Mouse (Mus musculus) limb, embryonic 11.5 days (tissue): ENCODE measurements at regions not wholly inside any gene's neighbourhood (a gene's known extent, or its start where the extent isn't known, plus 50 kb on each side); places are given as distances from the start of the nearest gene placed in this dataset.
"Not testable (repeated sequence)": the region's sequence is repeated elsewhere in the genome, so short reads cannot be mapped to it uniquely, and the experiment has no call there.

Experiments used
- ATAC-seq: fragments of 200-750 bp; cut with Nextera tagmentation; 2 replicates; pipeline ENCODE4 v1.8.0; 2017; ENCODE audit warnings: low read depth; ENCODE audit not compliant: insufficient number of reproducible peaks, low FRiP score, low TSS enrichment
- DNase-seq: peaks from one replicate; pipeline ENCODE4 v3.0.0-alpha.2; 2015; ENCODE audit warnings: low spot score
- H3K27ac ChIP-seq: fragments of 300-500 bp; sonication (generic); replicated peaks from 2 replicates; pipeline ENCODE4 v1.5.1; 2014; ENCODE audit warnings: low read depth, mild to moderate bottlenecking, low read length
- H3K27me3 ChIP-seq: fragments of 300-500 bp; sonication (generic); 2 replicates; pipeline ENCODE4 v1.6.1; 2014; ENCODE audit warnings: mild to moderate bottlenecking, low read length, mixed read lengths; ENCODE audit not compliant: control insufficient read depth, insufficient read depth
- H3K36me3 ChIP-seq: fragments of 300-500 bp; sonication (generic); 2 replicates; pipeline ENCODE4 v1.6.1; 2014; ENCODE audit warnings: mild to moderate bottlenecking, low read length, moderate library complexity, mixed read lengths; ENCODE audit not compliant: control insufficient read depth, insufficient read depth
- H3K4me1 ChIP-seq: fragments of 300-500 bp; sonication (generic); 2 replicates; pipeline ENCODE4 v1.6.1; 2014; ENCODE audit warnings: low read length, mixed read lengths; ENCODE audit not compliant: control insufficient read depth, insufficient read depth
- H3K4me2 ChIP-seq: fragments of 300-500 bp; sonication (generic); 2 replicates; pipeline ENCODE4 v1.6.1; 2014; ENCODE audit warnings: low read depth, mild to moderate bottlenecking, moderate library complexity; ENCODE audit not compliant: severe bottlenecking
- H3K4me3 ChIP-seq: fragments of 300-500 bp; sonication (generic); 2 replicates; pipeline ENCODE4 v1.5.1; 2014; ENCODE audit warnings: low read depth, low read length
- H3K9ac ChIP-seq: fragments of 300-500 bp; sonication (generic); 2 replicates; pipeline ENCODE4 v1.6.1; 2014; ENCODE audit warnings: mild to moderate bottlenecking, low read length
- H3K9me3 ChIP-seq: fragments of 300-500 bp; sonication (generic); 2 replicates; pipeline ENCODE4 v1.6.1; 2016; ENCODE audit warnings: low read length; ENCODE audit not compliant: control insufficient read depth
- WGBS: fragments of 180-500 bp; shearing (Covaris S2); extraction: QIAGEN DNeasy Blood & Tissue Kit; methylation state at CpG from one replicate; pipeline ENCODE4 v1.1.7; 2014; 5-methylcytosine and 5-hydroxymethylcytosine counted together

GRCm38 (mm10) chr15:34027111-34027510 lies 330.6 kb downstream of the 9430069I07Rik start:
- not testable (repeated sequence) for ATAC-seq, H3K36me3 ChIP-seq, H3K9me3 ChIP-seq, DNase-seq, H3K27ac ChIP-seq, H3K4me1 ChIP-seq, H3K4me3 ChIP-seq, H3K9ac ChIP-seq, H3K27me3 ChIP-seq, H3K4me2 ChIP-seq
- 82% methylated on average over 8 of the region's 8 CpGs for WGBS

DNA sequence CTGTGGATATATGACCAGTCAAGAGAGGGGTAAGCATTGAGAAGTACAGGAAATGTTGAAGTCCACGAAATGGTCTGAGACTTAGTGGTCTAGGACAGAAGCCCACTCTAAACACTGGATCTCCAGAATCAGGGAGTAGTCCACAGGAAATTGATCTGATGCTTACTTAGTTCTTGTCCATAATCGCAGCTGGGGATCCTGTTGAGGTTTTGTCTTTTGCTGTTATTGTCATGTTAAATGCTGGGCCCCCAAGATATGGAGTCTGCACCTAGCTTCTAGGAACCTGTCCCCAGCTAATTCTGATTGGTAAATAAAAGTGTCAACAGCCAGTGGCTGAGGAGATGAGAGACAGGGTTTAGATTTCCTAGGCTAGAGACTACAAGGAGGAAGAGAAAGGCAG lies 332.3 kb downstream of the 9430069I07Rik start:
- Histone ChIP-seq H3K9ac (no peak overlapping the region), H3K27me3 (no peaks in the 10 kb centered on the region), H3K27ac (no peak overlapping the region), H3K4me1 (no peaks in the 10 kb centered on the region), H3K4me3 (no peak overlapping the region), H3K4me2 (no peak overlapping the region), H3K9me3 (no peaks in the 10 kb centered on the region), H3K36me3 (no peaks in the 10 kb centered on the region)
- DNase-seq: no peak
- no peak for ATAC-seq
- WGBS: 81% methylated on average over 2 of the region's 2 CpGs

- no peak for ATAC-seq
- no peaks in the 10 kb centered on the region for H3K36me3 ChIP-seq
- H3K4me2 ChIP-seq: no peak overlapping the region
- no peak overlapping the region for H3K9ac ChIP-seq
- 28% methylated on average over 11 of the region's 11 CpGs for WGBS
- H3K9me3 ChIP-seq: no peaks in the 10 kb centered on the region
- no peaks in the 10 kb centered on the region for H3K4me1 ChIP-seq
- DNase-seq: peak; percentile 85
- no peak overlapping the region for H3K4me3 ChIP-seq
- no peaks in the 10 kb centered on the region for H3K27me3 ChIP-seq
- H3K27ac ChIP-seq: no peak overlapping the region
Observed at GRCm38 (mm10) chr15:34021857-34022256, 335.8 kb downstream of the 9430069I07Rik start.

- H3K4me3 ChIP-seq: no peak overlapping the region
- no peaks in the 10 kb centered on the region for H3K9me3 ChIP-seq
- 49% methylated on average over 13 of the region's 13 CpGs for WGBS
- no peak overlapping the region for H3K9ac ChIP-seq
- ATAC-seq (no peak), DNase-seq (peak; percentile 49)
- H3K36me3 ChIP-seq: no peaks in the 10 kb centered on the region
- no peak overlapping the region for H3K4me2 ChIP-seq
- no peak overlapping the region for H3K27ac ChIP-seq
- no peaks in the 10 kb centered on the region for H3K27me3 ChIP-seq
- H3K4me1 ChIP-seq: no peaks in the 10 kb centered on the region
Observed at GRCm38 (mm10) chr15:34016397-34017156, 341.1 kb downstream of the 9430069I07Rik start.

GRCm38 (mm10) chr15:34008591-34008990 lies 349.1 kb downstream of the 9430069I07Rik start:
- H3K4me3 ChIP-seq: no peak overlapping the region
- H3K9ac ChIP-seq: no peak overlapping the region
- 47% methylated on average over 1 of the region's 1 CpGs for WGBS
- ATAC-seq (no peak), DNase-seq (no peak)
- H3K27me3 ChIP-seq: no peaks in the 10 kb centered on the region
- no peak overlapping the region for H3K4me2 ChIP-seq
- H3K9me3 ChIP-seq: no peaks in the 10 kb centered on the region
- H3K36me3 ChIP-seq: no peaks in the 10 kb centered on the region
- no peak overlapping the region for H3K27ac ChIP-seq
- no peaks in the 10 kb centered on the region for H3K4me1 ChIP-seq

GRCm38 (mm10) chr15:33992383-33992782 lies 365.3 kb downstream of the 9430069I07Rik start:
- Histone ChIP-seq H3K4me2 (no peak overlapping the region), H3K27me3 (no peaks in the 10 kb centered on the region), H3K27ac (no peak overlapping the region), H3K36me3 (no peaks in the 10 kb centered on the region), H3K9me3 (no peaks in the 10 kb centered on the region), H3K4me1 (no peaks in the 10 kb centered on the region), H3K4me3 (no peak overlapping the region), H3K9ac (no peak overlapping the region)
- ATAC-seq: no peak
- WGBS: 87% methylated on average over 4 of the region's 4 CpGs
- DNase-seq: no peak

GRCm38 (mm10) chr15:33975077-33975476 lies 382.6 kb downstream of the 9430069I07Rik start:
- H3K9me3 ChIP-seq: no peaks in the 10 kb centered on the region; the same call in 1 of the 2 replicates
- H3K36me3 ChIP-seq: no peaks in the 10 kb centered on the region
- H3K27ac ChIP-seq: no peak overlapping the region
- H3K27me3 ChIP-seq: no peaks in the 10 kb centered on the region
- H3K9ac ChIP-seq: no peak overlapping the region
- DNase-seq (peak; percentile 34), ATAC-seq (no peak)
- 38% methylated on average over 1 of the region's 1 CpGs for WGBS
- H3K4me2 ChIP-seq: no peak overlapping the region
- no peak overlapping the region for H3K4me3 ChIP-seq
- H3K4me1 ChIP-seq: no peaks in the 10 kb centered on the region

DNA sequence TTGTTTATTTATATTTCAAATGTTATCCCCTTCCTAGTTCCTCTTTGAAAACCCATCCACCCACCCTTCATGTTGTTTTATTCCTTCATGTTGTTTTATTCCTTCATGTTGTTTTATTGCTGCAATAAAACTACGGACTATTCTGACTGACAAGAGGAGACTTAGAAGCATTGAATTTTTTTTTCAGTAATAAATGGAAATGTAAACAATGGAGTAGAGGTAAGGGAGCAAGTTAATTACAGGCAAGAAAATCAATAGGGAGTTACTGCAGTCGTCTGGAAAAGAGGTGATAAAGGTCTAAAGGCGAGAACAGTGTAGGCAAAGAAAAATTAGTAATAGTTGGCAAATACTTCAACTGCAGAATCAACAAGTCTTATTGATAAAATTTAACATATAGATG lies 384.2 kb downstream of the 9430069I07Rik start:
- H3K36me3 ChIP-seq: no peaks in the 10 kb centered on the region
- no peaks in the 10 kb centered on the region for H3K4me1 ChIP-seq
- no peak overlapping the region for H3K9ac ChIP-seq
- H3K4me2 ChIP-seq: no peak overlapping the region
- no peak overlapping the region for H3K4me3 ChIP-seq
- WGBS: 56% methylated on average over 3 of the region's 3 CpGs
- DNase-seq: no peak
- ATAC-seq: no peak
- H3K27me3 ChIP-seq: no peaks in the 10 kb centered on the region
- H3K9me3 ChIP-seq: no peaks in the 10 kb centered on the region; the same call in 1 of the 2 replicates
- no peak overlapping the region for H3K27ac ChIP-seq

- Histone ChIP-seq H3K9me3 (no peaks in the 10 kb centered on the region), H3K9ac (no peak overlapping the region), H3K4me3 (no peak overlapping the region), H3K27me3 (no peaks in the 10 kb centered on the region), H3K4me1 (no peaks in the 10 kb centered on the region), H3K36me3 (no peaks in the 10 kb centered on the region), H3K27ac (no peak overlapping the region), H3K4me2 (no peak overlapping the region)
- ATAC-seq (no peak), DNase-seq (no peak)
- WGBS: 62% methylated on average over 1 of the region's 1 CpGs
Observed at GRCm38 (mm10) chr15:33969409-33969808, 388.3 kb downstream of the 9430069I07Rik start.
